Mouse (Mus musculus) liver, adult 2 months (tissue): ENCODE measurements at regions not wholly inside any gene's neighbourhood (a gene's known extent, or its start where the extent isn't known, plus 50 kb on each side); places are given as distances from the start of the nearest gene placed in this dataset.

Experiments
- CTCF ChIP-seq: fragments of 200-500 bp; IDR thresholded peaks from 2 replicates; pipeline ENCODE4 v1.5.1; 2011; ENCODE audit warnings: low read depth, low read length, control low read depth
- POLR2A ChIP-seq: fragments of 200-500 bp; IDR thresholded peaks from 2 replicates; pipeline ENCODE4 v1.6.1; 2011; ENCODE audit warnings: low read length, control low read depth; ENCODE audit not compliant: insufficient read depth; ENCODE audit errors: extremely low read depth

DNA sequence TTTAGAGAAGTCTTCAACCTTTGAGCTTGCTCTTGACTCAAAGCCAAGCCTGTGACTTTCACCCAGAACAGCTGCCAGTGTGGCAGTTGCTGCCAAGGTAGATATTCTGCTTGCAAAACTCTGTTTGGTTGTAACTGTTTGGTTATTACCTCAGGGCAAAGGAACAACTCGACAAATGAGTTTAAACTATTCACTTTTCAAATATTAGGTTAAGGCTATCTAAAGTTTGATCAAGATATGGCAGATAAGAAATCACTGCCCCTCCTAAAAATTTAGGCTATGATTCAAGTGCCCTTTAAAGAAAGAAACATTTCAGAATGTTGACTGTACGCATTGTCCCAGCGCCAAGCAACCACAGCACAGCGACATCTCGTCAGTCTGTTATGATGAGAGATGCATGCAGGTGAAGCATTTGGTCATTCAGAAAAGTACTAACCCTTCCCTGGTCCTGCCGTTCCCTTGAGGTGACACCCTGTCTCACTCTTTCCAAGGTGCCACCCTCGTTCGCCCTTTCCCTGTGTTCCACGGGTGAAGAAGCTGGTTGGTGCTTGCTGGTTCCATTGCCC is 81.1 kb upstream of the Mbip start:
- no peak for TF ChIP-seq CTCF
- no peak for TF ChIP-seq POLR2A
